Mouse (Mus musculus): Measurements from ENCODE around the gene Hivep1. TPM values are rescaled to one million over a fixed set of nuclear protein-coding genes. Genes with fewer than 3 reads are reported as not detected.
A peak's percentile ranks its signal among the peaks of the same experiment; 100 is the strongest.

The Hivep1 gene
- polyA plus RNA-seq, 2 experiments: 1.4 to 2.0 TPM

DNA sequence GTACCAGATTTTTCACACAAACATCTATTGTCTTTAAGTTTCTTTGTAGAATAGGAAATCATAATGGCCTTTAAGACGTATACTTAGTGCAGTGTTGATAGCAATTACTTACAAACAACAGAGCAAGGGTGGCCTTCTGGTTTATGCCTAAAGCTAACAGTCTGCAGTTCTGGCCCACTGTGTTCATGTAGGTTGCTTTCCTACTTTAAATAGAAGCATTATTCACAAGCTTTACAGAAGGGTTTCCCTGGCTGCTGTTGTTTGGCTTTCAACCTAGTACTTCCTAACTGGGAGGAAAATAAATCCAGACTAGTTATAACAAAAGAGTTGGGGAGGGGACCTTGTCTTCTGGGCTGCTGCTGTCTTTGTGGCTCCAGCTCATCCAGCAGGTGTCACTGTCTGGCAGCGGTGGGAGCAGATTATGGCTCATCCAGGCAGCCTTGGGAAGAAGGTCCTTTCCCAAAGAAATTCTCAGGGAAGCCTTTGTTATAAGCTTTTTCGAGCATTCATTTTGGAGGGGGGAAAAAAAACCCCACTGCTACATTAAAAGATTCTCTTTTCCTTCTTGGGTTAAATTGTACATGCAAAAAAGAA, 123.1 kb downstream of the Hivep1 start:
- H3K4me1 ChIP-seq (replicated peaks; ENCODE audit: control insufficient read depth in 2 of 2, insufficient read depth in 2 of 2, low read length in 1 of 2): no peaks in the 10 kb centered on the region
- no peak overlapping the region for H3K9ac ChIP-seq (replicated peaks)
- WGBS (ENCODE audit: insufficient replicate concordance): 50% methylated on average over 3 of the region's 3 CpGs
- no peak overlapping the region for H3K4me3 ChIP-seq (ENCODE audit: insufficient read depth in 1 of 2, low read depth in 2 of 2, low read length in 2 of 2)
- no peaks in the 10 kb centered on the region for H3K9me3 ChIP-seq (ENCODE audit: control insufficient read depth, low read length)
- ATAC-seq (ENCODE audit: insufficient read depth): no peak
- H3K27ac ChIP-seq: no peak overlapping the region
- no peak for DNase-seq (ENCODE audit: low read depth in 3 of 3, low spot score in 3 of 3)
- no peaks in the 10 kb centered on the region for H3K27me3 ChIP-seq (ENCODE audit: control insufficient read depth, insufficient read depth, low read length)
- TF ChIP-seq EP300 (IDR thresholded peaks at IDR 0.05; ENCODE audit: low read depth) (no peak), CTCF (IDR thresholded peaks at IDR 0.05; ENCODE audit: low read depth) (peak; percentile 55)
- H3K4me2 ChIP-seq (ENCODE audit: low read depth): no peak overlapping the region
- H3K36me3 ChIP-seq (replicated peaks; ENCODE audit: control insufficient read depth, insufficient read depth, low read depth): no peaks in the 10 kb centered on the region

DNA sequence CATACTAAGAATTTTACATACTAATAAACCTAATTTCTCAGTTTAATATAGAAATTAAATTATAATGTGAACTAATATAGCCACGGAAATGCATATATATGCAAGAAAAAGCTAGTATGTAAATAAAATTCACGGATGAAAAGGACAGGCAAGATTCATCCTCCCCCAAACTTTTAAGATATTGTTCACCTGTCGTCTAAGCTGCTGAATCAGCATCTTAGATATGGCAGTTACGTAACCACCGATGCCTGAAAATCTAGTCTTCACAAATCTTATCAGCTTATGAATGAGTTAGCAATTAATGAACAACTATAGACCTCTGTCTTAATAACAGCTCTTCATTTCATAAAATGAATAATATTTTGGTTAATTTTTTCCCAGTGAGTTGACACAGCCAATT, 130.8 kb downstream of the Hivep1 start:
- no peak overlapping the region for H3K27ac ChIP-seq
- no peaks in the 10 kb centered on the region for H3K27me3 ChIP-seq (ENCODE audit: control insufficient read depth, insufficient read depth, low read length)
- no peak for DNase-seq (ENCODE audit: low read depth in 3 of 3, low spot score in 3 of 3)
- H3K4me3 ChIP-seq (ENCODE audit: insufficient read depth in 1 of 2, low read depth in 2 of 2, low read length in 2 of 2): no peak overlapping the region
- H3K9me3 ChIP-seq (ENCODE audit: control insufficient read depth, low read length): no peaks in the 10 kb centered on the region
- no peaks in the 10 kb centered on the region for H3K36me3 ChIP-seq (replicated peaks; ENCODE audit: control insufficient read depth, insufficient read depth, low read depth)
- H3K4me2 ChIP-seq (ENCODE audit: low read depth): no peak overlapping the region
- 63% methylated on average over 5 of the region's 5 CpGs for WGBS (ENCODE audit: insufficient replicate concordance)
- no peak for ATAC-seq (ENCODE audit: insufficient read depth)
- no peaks in the 10 kb centered on the region for H3K4me1 ChIP-seq (replicated peaks; ENCODE audit: control insufficient read depth in 2 of 2, insufficient read depth in 2 of 2, low read length in 1 of 2)
- TF ChIP-seq CTCF (IDR thresholded peaks at IDR 0.05; ENCODE audit: low read depth) (no peak), EP300 (IDR thresholded peaks at IDR 0.05; ENCODE audit: low read depth) (no peak)
- no peak overlapping the region for H3K9ac ChIP-seq (replicated peaks)

DNA sequence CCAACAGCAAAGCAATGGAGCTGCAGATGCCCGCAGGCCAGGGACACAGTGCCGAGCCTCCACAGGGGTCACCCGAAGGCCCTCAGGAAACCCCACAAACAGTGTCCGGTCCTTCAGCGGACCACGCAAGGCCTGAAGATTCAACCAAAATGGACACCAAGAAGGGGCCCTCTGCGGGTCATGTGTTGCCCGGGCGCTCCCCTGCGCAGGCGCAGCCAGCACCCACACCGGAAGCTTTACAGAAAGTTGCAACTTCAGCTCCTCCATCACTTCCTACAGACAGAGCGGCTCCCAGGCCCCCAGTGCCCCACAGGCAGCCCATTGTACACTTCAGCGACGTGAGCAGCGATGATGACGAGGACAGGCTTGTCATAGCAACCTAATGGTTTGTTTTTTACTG, 132.3 kb downstream of the Hivep1 start:
- H3K4me2 ChIP-seq (ENCODE audit: low read depth): no peak overlapping the region
- no peak for ATAC-seq (ENCODE audit: insufficient read depth)
- no peak overlapping the region for H3K27ac ChIP-seq
- H3K9me3 ChIP-seq (ENCODE audit: control insufficient read depth, low read length): no peaks in the 10 kb centered on the region
- no peak for TF ChIP-seq CTCF (IDR thresholded peaks at IDR 0.05; ENCODE audit: low read depth)
- no peak for TF ChIP-seq EP300 (IDR thresholded peaks at IDR 0.05; ENCODE audit: low read depth)
- H3K9ac ChIP-seq (replicated peaks): no peak overlapping the region
- no peaks in the 10 kb centered on the region for H3K4me1 ChIP-seq (replicated peaks; ENCODE audit: control insufficient read depth in 2 of 2, insufficient read depth in 2 of 2, low read length in 1 of 2)
- no peak overlapping the region for H3K4me3 ChIP-seq (ENCODE audit: insufficient read depth in 1 of 2, low read depth in 2 of 2, low read length in 2 of 2)
- H3K27me3 ChIP-seq (ENCODE audit: control insufficient read depth, insufficient read depth, low read length): no peaks in the 10 kb centered on the region
- no peak for DNase-seq (ENCODE audit: low read depth in 3 of 3, low spot score in 3 of 3)
- 85% methylated on average over 17 of the region's 17 CpGs for WGBS (ENCODE audit: insufficient replicate concordance)
- no peaks in the 10 kb centered on the region for H3K36me3 ChIP-seq (replicated peaks; ENCODE audit: control insufficient read depth, insufficient read depth, low read depth)

DNA sequence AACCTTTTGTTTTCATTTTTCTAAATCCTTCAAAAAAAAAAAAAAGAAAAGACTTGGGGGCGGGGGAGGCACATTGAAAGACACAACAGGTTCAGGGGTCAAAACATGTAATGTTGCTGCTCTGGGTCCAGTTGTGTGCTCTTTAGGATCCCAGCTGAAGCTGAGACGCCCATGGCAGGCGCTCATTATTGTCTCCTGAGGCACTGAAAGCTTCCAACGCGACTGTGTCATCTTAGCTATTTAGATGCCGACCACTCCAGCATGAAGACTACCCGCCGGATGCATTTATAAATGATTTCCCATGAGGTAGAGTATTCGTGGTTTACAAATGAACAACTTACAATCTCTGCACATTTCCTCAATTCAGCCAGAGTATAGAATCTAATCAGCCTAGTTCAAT, 141.2 kb downstream of the Hivep1 start:
- 64% methylated on average over 9 of the region's 9 CpGs for WGBS (ENCODE audit: insufficient replicate concordance)
- no peaks in the 10 kb centered on the region for H3K9me3 ChIP-seq (ENCODE audit: control insufficient read depth, low read length)
- DNase-seq (ENCODE audit: low read depth in 3 of 3, low spot score in 3 of 3): no peak
- H3K27me3 ChIP-seq (ENCODE audit: control insufficient read depth, insufficient read depth, low read length): no peaks in the 10 kb centered on the region
- H3K4me3 ChIP-seq (ENCODE audit: insufficient read depth in 1 of 2, low read depth in 2 of 2, low read length in 2 of 2): no peak overlapping the region
- H3K36me3 ChIP-seq (replicated peaks; ENCODE audit: control insufficient read depth, insufficient read depth, low read depth): no peaks in the 10 kb centered on the region
- TF ChIP-seq CTCF (IDR thresholded peaks at IDR 0.05; ENCODE audit: low read depth) (no peak), EP300 (IDR thresholded peaks at IDR 0.05; ENCODE audit: low read depth) (no peak)
- H3K9ac ChIP-seq (replicated peaks): no peak overlapping the region
- no peak for ATAC-seq (ENCODE audit: insufficient read depth)
- H3K27ac ChIP-seq: no peak overlapping the region
- H3K4me1 ChIP-seq (replicated peaks; ENCODE audit: control insufficient read depth in 2 of 2, insufficient read depth in 2 of 2, low read length in 1 of 2): no peaks in the 10 kb centered on the region
- H3K4me2 ChIP-seq (ENCODE audit: low read depth): no peak overlapping the region

DNA sequence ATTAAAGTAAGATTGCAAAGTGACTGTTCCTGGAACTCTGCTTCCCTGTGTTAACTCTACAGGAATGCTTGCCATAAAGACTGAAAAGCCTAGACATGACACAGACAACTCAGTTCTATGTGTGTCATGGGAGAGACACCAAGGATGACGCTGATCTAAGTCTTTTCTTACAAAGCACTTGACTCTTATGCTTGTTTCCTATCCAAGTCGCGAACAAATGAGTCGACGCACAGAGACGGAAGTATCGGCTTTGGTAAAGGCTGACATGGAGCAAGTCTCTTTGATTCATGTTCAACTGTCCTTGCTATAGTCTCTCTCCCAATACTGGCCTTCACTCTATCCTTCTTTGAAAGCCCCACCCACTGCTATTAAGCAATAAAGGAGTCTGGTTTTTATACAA, 143.8 kb downstream of the Hivep1 start:
- TF ChIP-seq EP300 (IDR thresholded peaks at IDR 0.05; ENCODE audit: low read depth) (no peak), CTCF (IDR thresholded peaks at IDR 0.05; ENCODE audit: low read depth) (no peak)
- H3K4me3 ChIP-seq (ENCODE audit: insufficient read depth in 1 of 2, low read depth in 2 of 2, low read length in 2 of 2): no peak overlapping the region
- H3K9me3 ChIP-seq (ENCODE audit: control insufficient read depth, low read length): no peaks in the 10 kb centered on the region
- no peak for DNase-seq (ENCODE audit: low read depth in 3 of 3, low spot score in 3 of 3)
- no peak overlapping the region for H3K27ac ChIP-seq
- H3K4me2 ChIP-seq (ENCODE audit: low read depth): no peak overlapping the region
- no peaks in the 10 kb centered on the region for H3K27me3 ChIP-seq (ENCODE audit: control insufficient read depth, insufficient read depth, low read length)
- WGBS (ENCODE audit: insufficient replicate concordance): 76% methylated on average over 7 of the region's 7 CpGs
- no peak for ATAC-seq (ENCODE audit: insufficient read depth)
- no peaks in the 10 kb centered on the region for H3K36me3 ChIP-seq (replicated peaks; ENCODE audit: control insufficient read depth, insufficient read depth, low read depth)
- H3K4me1 ChIP-seq (replicated peaks; ENCODE audit: control insufficient read depth in 2 of 2, insufficient read depth in 2 of 2, low read length in 1 of 2): no peaks in the 10 kb centered on the region
- no peak overlapping the region for H3K9ac ChIP-seq (replicated peaks)
